Mouse (Mus musculus): ENCODE data around the gene Scap. TPM values are rescaled to one million over a fixed set of nuclear protein-coding genes. Genes with fewer than 3 reads are reported as not detected.
"Not testable (repeated sequence)": the region's sequence is repeated elsewhere in the genome, so short reads cannot be mapped to it uniquely, and the experiment has no call there.

Gene Scap
- total RNA-seq, 2 experiments from 2014 or later = 13.9 to 16.4 TPM

- no peak for DNase-seq (ENCODE audit: low spot score)
Measured at GRCm38 (mm10) chr9:110381292-110381691, 48.2 kb downstream of the Scap start.

GRCm38 (mm10) chr9:110384369-110384929 is 51.4 kb downstream of the Scap start:
- no peak for DNase-seq (ENCODE audit: low spot score)

- DNase-seq (ENCODE audit: low spot score) = no peak
Measured at GRCm38 (mm10) chr9:110388011-110388410, 54.9 kb downstream of the Scap start.

- DNase-seq (ENCODE audit: low spot score) = no peak
Measured at GRCm38 (mm10) chr9:110390843-110391242, 57.8 kb downstream of the Scap start.

- DNase-seq (ENCODE audit: low spot score) = no peak
Measured at GRCm38 (mm10) chr9:110393295-110393694, 60.2 kb downstream of the Scap start.

GRCm38 (mm10) chr9:110400650-110401049 is 67.6 kb downstream of the Scap start:
- no peak for DNase-seq (ENCODE audit: low spot score)

GRCm38 (mm10) chr9:110402731-110403130 is 69.6 kb downstream of the Scap start:
- DNase-seq (ENCODE audit: low spot score) = no peak

- not testable (repeated sequence) for DNase-seq (ENCODE audit: low spot score)
Measured at GRCm38 (mm10) chr9:110403240-110403639, 70.2 kb downstream of the Scap start.

- no peak for DNase-seq (ENCODE audit: low spot score)
Measured at GRCm38 (mm10) chr9:110407311-110408098, 74.4 kb downstream of the Scap start.

GRCm38 (mm10) chr9:110408099-110408773 is 75.1 kb downstream of the Scap start, which contains the start of gene Ptpn23:
Gene Ptpn23 (minus strand): TSS chr9:110408213.
- DNase-seq (ENCODE audit: low spot score) = peak; percentile 93

- DNase-seq (ENCODE audit: low spot score) = peak; percentile 84
Measured at GRCm38 (mm10) chr9:110410908-110411887, 78.1 kb downstream of the Scap start.

- no peak for DNase-seq (ENCODE audit: low spot score)
Measured at GRCm38 (mm10) chr9:110412926-110413325, 79.8 kb downstream of the Scap start.

GRCm38 (mm10) chr9:110413785-110414184 is 80.7 kb downstream of the Scap start:
- DNase-seq (ENCODE audit: low spot score) = no peak

- DNase-seq (ENCODE audit: low spot score) = no peak
Measured at GRCm38 (mm10) chr9:110419511-110420112, 86.5 kb downstream of the Scap start, which contains the start of gene Ngp. Gene Ngp (plus strand): TSS chr9:110419747.

GRCm38 (mm10) chr9:110431241-110431640 is 98.2 kb downstream of the Scap start:
- DNase-seq (ENCODE audit: low spot score) = no peak

GRCm38 (mm10) chr9:110433045-110433444 is 100.0 kb downstream of the Scap start:
- no peak for DNase-seq (ENCODE audit: low spot score)

Measured in gastrocnemius, adult 18-20 months (tissue).